10 mouse cellular contexts compared by ENCODE assay signal in genomic region chr16:32672861-32673560, GRCm38 (mm10). TPM values are rescaled to one million over a fixed set of nuclear protein-coding genes. Genes with fewer than 3 reads are reported as not detected.
A peak's percentile ranks its signal among the peaks of the same experiment; 100 is the strongest.
DNase-seq lines count a peak whose midpoint lies in the region; ATAC-seq and TF ChIP-seq lines count a peak whose summit lies in the region.
"Had no signal": no experiment of that assay in that cellular context is flagged by ENCODE, and none has a peak within 500 bp of the region (broad histone marks: within the 10 kb centered on the region; RNA-seq: fewer than 3 reads in every experiment).

No protein-coding gene starts in this region.

- no peak for DNase-seq in frontal cortex, postnatal 14 days (ENCODE audit: low spot score in 2 of 2)
- peak; percentile 18 to 40 for DNase-seq in spleen, postnatal 10 days (ENCODE audit: low spot score in 2 of 2)
- DNase-seq in spleen, adult 18-20 months, result no peak
- DNase-seq in kidney, postnatal 0 days (ENCODE audit: low spot score), result no peak
- no peak for DNase-seq in layer of hippocampus, adult 8-10 months (ENCODE audit: low spot score in 2 of 2)
- no peak for DNase-seq in right cerebral cortex, postnatal 36 days (ENCODE audit: low spot score in 2 of 2)
- DNase-seq: B cell, adult 2 months had no signal

- no peak overlapping the region for H3K4me3 ChIP-seq in kidney, postnatal 0 days (replicated peaks; ENCODE audit: low read depth, low read length)
- no peak overlapping the region for H3K4me3 ChIP-seq in stomach, embryonic 16.5 days (replicated peaks; ENCODE audit: low read length)

- peaks cover 38% of the 10 kb centered on the region for H3K36me3 ChIP-seq in kidney, postnatal 0 days (ENCODE audit: insufficient read depth, low read length)
- peaks cover 21% of the 10 kb centered on the region for H3K36me3 ChIP-seq in stomach, embryonic 16.5 days (ENCODE audit: control insufficient read depth, insufficient read depth, low read length)

- H3K27me3 ChIP-seq in kidney, postnatal 0 days (ENCODE audit: insufficient read depth, low read length), result no peaks in the 10 kb centered on the region
- H3K27me3 ChIP-seq in stomach, embryonic 16.5 days (ENCODE audit: control insufficient read depth, insufficient read depth, low read length), result no peaks in the 10 kb centered on the region

- H3K4me2 ChIP-seq in kidney, postnatal 0 days (ENCODE audit: low read length), result no peak overlapping the region
- H3K4me2 ChIP-seq in stomach, embryonic 16.5 days (ENCODE audit: low read depth, low read length), result no peak overlapping the region

- no peaks in the 10 kb centered on the region for H3K4me1 ChIP-seq in kidney, postnatal 0 days (replicated peaks; ENCODE audit: insufficient read depth, low read length)
- peaks cover 29% of the 10 kb centered on the region for H3K4me1 ChIP-seq in stomach, embryonic 16.5 days (ENCODE audit: control insufficient read depth, insufficient read depth, low read length)

- H3K9ac ChIP-seq in kidney, postnatal 0 days (ENCODE audit: low read depth, low read length), result no peak overlapping the region
- H3K9ac ChIP-seq in stomach, embryonic 16.5 days (ENCODE audit: low read length), result peak overlapping the region; percentile 48

- peak; percentile 56 for ATAC-seq in frontal cortex, adult (ENCODE audit: low TSS enrichment)
- peak; percentile 70; the same call in 1 of the 2 replicates for ATAC-seq in kidney, postnatal 0 days (replicated peaks; ENCODE audit: low FRiP score, low read depth)
- peak; percentile 23; the same call in 1 of the 2 replicates for ATAC-seq in stomach, embryonic 16.5 days (ENCODE audit: insufficient read depth, low FRiP score)
- ATAC-seq: forebrain, embryonic 14.5 days had no signal

- no peak overlapping the region for H3K27ac ChIP-seq in kidney, postnatal 0 days
- H3K27ac ChIP-seq in stomach, embryonic 16.5 days (ENCODE audit: low read length), result no peak overlapping the region; the same call in none of the 2 replicates

- H3K9me3 ChIP-seq in kidney, postnatal 0 days (replicated peaks; ENCODE audit: low read length), result no peaks in the 10 kb centered on the region
- no peaks in the 10 kb centered on the region for H3K9me3 ChIP-seq in stomach, embryonic 16.5 days (replicated peaks; ENCODE audit: control insufficient read depth, low read length)

- 59% methylated on average over 13 of the region's 13 CpGs for WGBS in kidney, postnatal 0 days
- WGBS in stomach, embryonic 16.5 days, result 74% methylated on average over 13 of the region's 13 CpGs

- no peak for TF ChIP-seq CTCF in kidney, postnatal 0 days (IDR thresholded peaks at IDR 0.05; ENCODE audit: low read depth)

RNA-seq across cellular contexts. Expression of gene Tnk2, which starts 29.3 kb away (rescaled TPM):
- polyA plus RNA-seq in kidney, postnatal 0 days (2015; fragmentation: Nextera tagmentation; extraction: Ambion mirVana), result 8.4 and 8.5 TPM in 2 replicates
- polyA plus RNA-seq in stomach, embryonic 16.5 days (2015; fragmentation: Nextera tagmentation; extraction: Ambion mirVana), result 10.6 TPM in 2 replicates
- 100 to 1,000 TPM; 206 to 238 (median 222) TPM for total RNA-seq in layer of hippocampus, adult 8-10 months (2022)

Comparison
In these comparisons a context has a peak if more than half of its experiments do, and no peak if none do; other contexts are left out.
1. DNase-seq: peak in spleen, postnatal 10 days (2 of 2); none in frontal cortex, postnatal 14 days (0 of 2), spleen, adult 18-20 months (0 of 2), kidney, postnatal 0 days (single experiment), layer of hippocampus, adult 8-10 months (0 of 2) and right cerebral cortex, postnatal 36 days (0 of 2).
2. Peak in every context shown above with its lines, with median percentiles within 50 percentile points of each other: ATAC-seq.